In genomic region chr1:30778374-30779005, GRCm38 (mm10) we compare ENCODE assay signal across 8 mouse cellular contexts.
A peak's percentile ranks its signal among the peaks of the same experiment; 100 is the strongest.
DNase-seq lines count a peak whose midpoint lies in the region; ATAC-seq lines count a peak whose summit lies in the region.

No protein-coding gene starts in this region.

- no peak overlapping the region for H3K27ac ChIP-seq in forebrain, embryonic 14.5 days (ENCODE audit: low read depth, low read length)
- H3K27ac ChIP-seq in kidney, embryonic 15.5 days = no peak overlapping the region
- H3K27ac ChIP-seq in midbrain, embryonic 10.5 days (replicated peaks) = peak overlapping the region; percentile 46; the same call in 1 of the 2 replicates

- H3K4me1 ChIP-seq in forebrain, embryonic 14.5 days (ENCODE audit: control insufficient read depth, insufficient read depth, low read length) = no peaks in the 10 kb centered on the region
- H3K4me1 ChIP-seq in kidney, embryonic 15.5 days = 0 out of 2 replicates have a peak, but pooled peaks cover 3% of the 10 kb centered on the region
- H3K4me1 ChIP-seq in midbrain, embryonic 10.5 days = no peaks in the 10 kb centered on the region

- H3K4me3 ChIP-seq in forebrain, embryonic 14.5 days (ENCODE audit: low read depth, low read length) = no peak overlapping the region
- H3K4me3 ChIP-seq in kidney, embryonic 15.5 days (replicated peaks) = no peak overlapping the region
- no peak overlapping the region for H3K4me3 ChIP-seq in midbrain, embryonic 10.5 days

- ATAC-seq in forebrain, embryonic 14.5 days = 0 out of 2 replicates have a peak, but pooled peaks have one; percentile 58
- ATAC-seq in kidney, embryonic 15.5 days (replicated peaks; ENCODE audit: low FRiP score) = no peak
- ATAC-seq in cerebellum, adult (ENCODE audit: insufficient number of reproducible peaks, low FRiP score, low TSS enrichment) = no peak

- H3K36me3 ChIP-seq in forebrain, embryonic 14.5 days (ENCODE audit: control insufficient read depth, insufficient read depth, low read length) = no peaks in the 10 kb centered on the region
- H3K36me3 ChIP-seq in kidney, embryonic 15.5 days = no peaks in the 10 kb centered on the region
- no peaks in the 10 kb centered on the region for H3K36me3 ChIP-seq in midbrain, embryonic 10.5 days

- H3K27me3 ChIP-seq in forebrain, embryonic 14.5 days (replicated peaks; ENCODE audit: control insufficient read depth, insufficient read depth, low read length) = no peaks in the 10 kb centered on the region
- no peaks in the 10 kb centered on the region for H3K27me3 ChIP-seq in kidney, embryonic 15.5 days
- no peaks in the 10 kb centered on the region for H3K27me3 ChIP-seq in midbrain, embryonic 10.5 days (ENCODE audit: low read depth, poor library complexity, severe bottlenecking)

- 0 out of 2 replicates have a peak overlapping the region, but pooled peaks have one; percentile 18 for H3K4me2 ChIP-seq in forebrain, embryonic 14.5 days (ENCODE audit: low read length)
- H3K4me2 ChIP-seq in kidney, embryonic 15.5 days = peak overlapping the region; percentile 33; the same call in 1 of the 2 replicates

- no peak overlapping the region for H3K9ac ChIP-seq in forebrain, embryonic 14.5 days (ENCODE audit: low read length)
- H3K9ac ChIP-seq in kidney, embryonic 15.5 days = no peak overlapping the region

- peak; percentile 35 to 43 for DNase-seq in layer of hippocampus, postnatal 10 days (ENCODE audit: low spot score in 2 of 2)
- no peak for DNase-seq in layer of hippocampus, adult 8-10 months (ENCODE audit: low spot score in 2 of 2)
- peak; percentile 56 for DNase-seq in ZHBTc4 (ENCODE audit: low read depth, low spot score)
- DNase-seq in forebrain, embryonic 14.5 days (ENCODE audit: low spot score) = peak; percentile 76
- DNase-seq in midbrain, embryonic 10.5 days (ENCODE audit: low spot score) = peak; percentile 16
- DNase-seq in spleen, postnatal 36 days (ENCODE audit: low spot score in 2 of 2) = no peak

- H3K9me3 ChIP-seq in forebrain, embryonic 14.5 days (replicated peaks; ENCODE audit: control insufficient read depth, low read length) = no peaks in the 10 kb centered on the region
- H3K9me3 ChIP-seq in kidney, embryonic 15.5 days (replicated peaks) = no peaks in the 10 kb centered on the region
- no peaks in the 10 kb centered on the region for H3K9me3 ChIP-seq in midbrain, embryonic 10.5 days (replicated peaks)

- 20% methylated on average over 14 of the region's 14 CpGs for WGBS in forebrain, embryonic 14.5 days
- 23% methylated on average over 14 of the region's 14 CpGs for WGBS in kidney, embryonic 15.5 days
- 24% methylated on average over 14 of the region's 14 CpGs for WGBS in midbrain, embryonic 10.5 days

Comparison
In these comparisons a context has a peak if more than half of its experiments do, and no peak if none do; other contexts are left out.
1. DNase-seq: peak in layer of hippocampus, postnatal 10 days (2 of 2), ZHBTc4 (single experiment), forebrain, embryonic 14.5 days (single experiment) and midbrain, embryonic 10.5 days (single experiment); none in layer of hippocampus, adult 8-10 months (0 of 2) and spleen, postnatal 36 days (0 of 2).